Mouse (Mus musculus) heart, adult 2 months (tissue): ENCODE results near the gene Anapc5.

ENCODE experiments used
- CTCF ChIP-seq: fragments of 200-600 bp; IDR thresholded peaks from 2 replicates; pipeline ENCODE4 v1.8.1; 2022; ENCODE audit warnings: antibody characterized with exemption, mild to moderate bottlenecking, moderate library complexity
- EP300 ChIP-seq: fragments of 200-500 bp; IDR thresholded peaks from 2 replicates; pipeline ENCODE4 v1.6.1; 2011; ENCODE audit warnings: low read depth, low read length, control low read depth; ENCODE audit not compliant: insufficient read depth
- POLR2A ChIP-seq: fragments of 200-500 bp; IDR thresholded peaks from 2 replicates; pipeline ENCODE4 v1.6.1; 2011; ENCODE audit warnings: mild to moderate bottlenecking, low read depth, low read length, control low read depth; ENCODE audit not compliant: insufficient read depth

- no peak for TF ChIP-seq CTCF
- TF ChIP-seq POLR2A: no peak
- no peak for TF ChIP-seq EP300
Measured at GRCm38 (mm10) chr5:122841126-122841525, 20.0 kb upstream of the Anapc5 start.
